Mouse (Mus musculus): ENCODE results near the gene Cep250.
"Not testable (repeated sequence)": the region's sequence is repeated elsewhere in the genome, so short reads cannot be mapped to it uniquely, and the experiment has no call there.

Gene Cep250

DNA sequence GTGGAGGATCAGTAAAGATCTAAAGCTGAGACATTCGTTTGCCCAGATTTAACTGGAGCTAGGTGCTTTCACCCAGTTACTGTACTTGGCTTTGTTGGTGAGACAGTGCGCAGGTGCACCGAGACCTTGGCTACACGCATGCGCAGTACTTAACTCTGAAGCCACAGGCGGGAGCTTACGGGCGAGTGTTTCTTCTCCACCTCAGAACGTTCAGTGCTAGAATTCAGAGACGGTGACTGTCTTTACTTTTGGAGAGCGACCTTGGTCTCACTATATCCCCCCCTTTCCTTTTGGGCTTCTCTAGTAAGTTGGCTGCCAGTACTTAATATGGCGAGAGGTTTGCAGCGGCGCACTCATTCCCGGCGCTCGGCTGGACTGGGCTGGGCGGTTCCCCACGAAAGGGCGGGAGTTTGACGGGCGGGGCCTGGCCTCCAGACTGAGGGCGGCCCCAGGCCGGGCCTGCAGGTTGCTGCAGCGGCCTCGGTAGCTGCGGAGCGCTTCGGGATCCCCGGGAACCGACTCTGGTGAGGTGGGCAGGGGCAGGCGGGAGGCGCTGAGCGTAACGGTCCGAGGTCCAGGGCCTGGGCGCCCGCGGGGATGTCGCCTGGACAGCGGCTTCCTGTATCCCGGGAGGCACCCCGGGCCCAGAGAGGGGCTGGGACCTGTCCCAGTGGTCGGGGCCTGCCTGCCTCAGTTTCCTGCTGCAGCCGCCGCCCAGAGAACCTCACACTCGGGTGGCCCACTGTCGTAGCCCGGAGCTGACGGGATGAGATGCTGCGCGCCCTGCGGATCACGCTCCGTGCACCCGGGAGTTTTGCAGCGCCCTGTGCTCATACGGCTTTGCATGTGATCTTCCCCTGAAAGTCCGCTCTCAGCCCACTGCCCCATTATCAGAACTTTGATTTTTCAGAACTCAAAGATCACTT, at the start of gene Cep250:
Gene Cep250, plus strand, starts transcription at position 325 of the 926 bp plus-strand sequence.
- DNase-seq (ENCODE audit: low read depth, low spot score), result peak; percentile 87

- DNase-seq (ENCODE audit: low read depth, low spot score), result no peak
Observed at GRCm38 (mm10) chr2:155914684-155915083, 41.6 kb upstream of the Cep250 start.

GRCm38 (mm10) chr2:155923143-155923542, 33.1 kb upstream of the Cep250 start:
- DNase-seq (ENCODE audit: low read depth, low spot score), result no peak

- DNase-seq (ENCODE audit: low read depth, low spot score), result not testable (repeated sequence)
Observed at GRCm38 (mm10) chr2:155925213-155925612, 31.0 kb upstream of the Cep250 start.

- no peak for DNase-seq (ENCODE audit: low read depth, low spot score)
Observed at GRCm38 (mm10) chr2:155928711-155929345, 27.4 kb upstream of the Cep250 start.

DNA sequence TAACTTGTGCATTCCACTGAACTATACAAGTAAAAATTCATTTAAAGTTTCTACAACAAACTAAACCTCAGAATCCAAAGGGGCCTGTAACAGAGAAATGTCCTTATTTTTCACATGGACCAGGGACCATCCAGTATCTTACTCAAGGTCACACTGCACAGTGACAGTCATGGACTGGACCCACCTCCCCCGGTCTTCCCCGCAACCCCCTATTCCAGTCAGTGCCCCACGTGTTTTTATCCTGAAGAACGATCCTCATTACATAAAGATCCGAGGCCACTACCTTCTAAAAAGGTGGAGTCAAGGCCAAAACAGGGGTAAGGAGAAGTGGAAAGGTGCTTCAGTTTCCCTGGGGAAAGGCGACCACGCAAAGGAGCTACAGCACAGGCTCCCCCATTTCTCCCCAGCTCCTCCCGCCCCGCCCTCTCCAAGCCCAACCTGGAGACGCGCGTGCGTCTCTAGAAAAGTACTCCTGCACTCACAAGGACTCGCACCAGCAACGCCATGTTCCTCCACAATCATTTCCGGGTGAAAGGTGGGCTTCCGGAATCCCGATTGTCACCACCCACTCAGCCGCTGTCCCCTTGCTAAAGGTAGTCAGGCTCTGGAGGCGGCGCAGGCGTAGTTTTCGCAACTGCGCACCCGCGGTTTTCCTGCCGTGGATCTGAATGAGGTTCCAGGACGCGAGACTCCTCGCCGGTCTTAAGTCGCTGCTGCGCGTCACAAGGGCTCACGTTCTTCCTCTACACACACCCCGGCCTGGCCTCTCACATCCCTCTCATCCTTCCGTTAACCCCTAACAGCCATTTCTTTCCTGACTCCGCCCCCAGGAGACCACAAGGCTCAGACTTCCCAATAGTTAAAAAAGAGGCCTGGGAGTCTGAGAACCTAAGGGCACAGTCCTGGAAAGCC, 26.5 kb upstream of the Cep250 start, which contains the start of gene Uqcc1:
Gene Uqcc1, minus strand, starts transcription at position 780 of the 912 bp plus-strand sequence.
- peak; percentile 96 for DNase-seq (ENCODE audit: low read depth, low spot score)

DNA sequence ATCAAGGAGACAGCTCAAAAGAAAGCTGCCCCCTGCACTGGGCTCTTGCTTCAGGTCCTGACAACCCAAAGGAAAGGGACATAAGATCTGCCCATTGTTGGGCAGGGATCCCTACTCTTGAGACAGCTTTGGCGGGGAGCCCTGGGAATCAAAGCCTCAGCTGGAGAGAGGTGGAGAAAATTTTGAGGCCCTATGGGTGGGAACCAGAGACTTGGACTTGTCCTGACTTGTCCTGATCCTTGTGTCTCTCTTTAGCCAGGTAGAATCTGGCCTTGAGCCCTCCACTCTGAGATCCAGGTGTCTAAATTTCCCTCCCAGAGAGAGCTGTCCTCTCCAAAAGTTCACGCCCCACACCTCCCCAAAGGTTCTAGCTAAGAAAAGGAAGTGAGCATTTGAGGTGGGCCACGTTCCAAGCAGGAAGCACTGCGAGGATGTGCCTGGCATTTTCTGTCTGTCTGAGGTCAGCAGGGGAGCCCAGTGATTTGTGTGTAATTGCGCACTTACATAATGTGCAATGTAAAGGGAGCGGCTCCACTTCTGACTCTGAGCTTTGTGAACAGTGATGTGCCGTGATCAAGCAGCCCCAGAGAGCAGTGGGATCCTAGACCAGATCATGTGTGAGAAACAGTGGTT, 16.2 kb upstream of the Cep250 start:
- DNase-seq (ENCODE audit: low read depth, low spot score), result no peak

- DNase-seq (ENCODE audit: low read depth, low spot score), result no peak
Observed at GRCm38 (mm10) chr2:155940681-155941080, 15.6 kb upstream of the Cep250 start, which contains the start of gene Gm15557. TSS of gene Gm15557 (plus strand) at chr2:155940728.

- no peak for DNase-seq (ENCODE audit: low read depth, low spot score)
Observed at GRCm38 (mm10) chr2:155941697-155942442, 14.4 kb upstream of the Cep250 start.

DNA sequence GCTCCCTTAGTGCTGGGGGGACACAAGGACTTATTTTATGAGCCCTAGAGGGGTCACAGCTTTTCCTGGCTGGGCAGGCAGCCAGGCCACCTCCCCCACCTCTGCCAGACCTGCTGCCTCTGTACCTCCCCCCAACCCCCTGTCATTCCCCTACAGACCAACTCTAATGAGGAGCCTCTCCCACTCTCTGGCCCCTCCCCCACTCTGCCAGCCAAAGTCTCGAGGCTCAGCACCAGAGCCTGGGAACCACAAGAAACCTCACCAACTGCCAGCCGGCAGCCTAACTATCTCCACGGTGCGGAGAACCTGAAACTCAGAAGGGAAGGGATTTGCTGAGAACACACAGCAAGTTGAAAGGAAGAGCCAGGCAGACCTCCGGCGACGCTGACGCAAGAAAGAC, 12.8 kb upstream of the Cep250 start:
- DNase-seq (ENCODE audit: low read depth, low spot score), result no peak

- no peak for DNase-seq (ENCODE audit: low read depth, low spot score)
Observed at GRCm38 (mm10) chr2:155944685-155945084, 11.6 kb upstream of the Cep250 start.

DNA sequence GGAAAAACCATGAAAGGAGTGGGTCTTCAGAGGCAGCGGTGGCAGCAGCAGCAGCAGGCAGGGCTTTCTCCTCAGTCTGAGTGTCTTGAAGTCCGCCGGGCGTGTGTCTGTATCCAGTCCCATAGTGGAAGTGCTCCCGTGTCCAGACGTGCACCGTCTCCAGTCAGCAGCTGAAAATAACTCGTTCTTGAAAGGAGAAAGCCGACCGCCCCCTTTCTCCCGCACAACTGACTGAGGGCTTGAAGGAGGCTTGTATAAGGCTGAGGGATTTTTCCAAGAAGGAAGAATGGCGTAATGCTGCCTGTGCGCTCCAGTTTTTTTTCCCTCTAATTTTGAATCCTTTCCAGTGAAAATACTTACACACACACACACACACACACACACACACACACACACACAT, 11.1 kb upstream of the Cep250 start, which contains the start of gene Gdf5:
Gene Gdf5, minus strand, starts transcription at position 244 of the 400 bp plus-strand sequence.
- peak; percentile 26 for DNase-seq (ENCODE audit: low read depth, low spot score)

- DNase-seq (ENCODE audit: low read depth, low spot score), result no peak
Observed at GRCm38 (mm10) chr2:155945580-155945979, 10.7 kb upstream of the Cep250 start.

DNA sequence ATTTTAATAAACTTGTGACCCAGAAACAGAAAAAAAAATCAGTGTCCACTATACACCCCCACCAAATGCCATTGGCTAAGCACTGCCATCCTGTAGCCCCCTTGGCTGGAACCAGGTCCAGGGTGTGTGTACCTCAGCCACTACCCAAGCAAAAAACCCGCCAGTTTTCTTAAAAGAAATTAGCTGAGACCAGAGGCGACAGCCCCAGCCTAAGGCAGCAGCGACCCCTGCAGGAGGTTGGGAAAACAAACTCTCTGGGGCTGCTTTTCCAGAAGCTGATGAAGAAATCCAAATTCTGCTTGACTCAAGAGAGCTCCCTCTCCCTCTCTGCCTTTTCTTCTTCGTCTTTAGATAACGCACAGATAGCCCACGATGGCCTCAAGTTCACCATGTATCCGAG, 10.2 kb upstream of the Cep250 start:
- peak; percentile 13 for DNase-seq (ENCODE audit: low read depth, low spot score)

DNA sequence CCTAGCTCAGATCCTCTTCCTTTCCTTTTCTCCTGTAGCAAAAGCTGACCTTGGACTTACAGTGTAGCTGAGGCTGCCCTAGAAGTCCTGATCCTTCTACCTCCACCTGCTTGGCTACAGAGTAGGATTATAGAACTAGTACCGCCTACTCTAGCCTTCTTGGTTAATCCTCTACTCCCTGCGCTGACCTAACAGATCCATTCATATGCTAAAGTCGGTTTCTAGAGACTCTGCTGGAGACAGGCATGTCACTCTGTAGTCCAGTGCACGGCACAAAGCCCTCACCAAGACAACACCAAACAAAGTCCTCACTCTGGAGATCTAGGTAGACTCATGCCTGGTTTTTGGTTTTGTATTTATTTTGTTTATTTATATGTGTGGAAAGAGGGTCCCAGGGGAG, 9.8 kb upstream of the Cep250 start:
- no peak for DNase-seq (ENCODE audit: low read depth, low spot score)

- DNase-seq (ENCODE audit: low read depth, low spot score), result no peak
Observed at GRCm38 (mm10) chr2:155947390-155948002, 8.8 kb upstream of the Cep250 start.

- no peak for DNase-seq (ENCODE audit: low read depth, low spot score)
Observed at GRCm38 (mm10) chr2:155949362-155949761, 6.9 kb upstream of the Cep250 start.

DNA sequence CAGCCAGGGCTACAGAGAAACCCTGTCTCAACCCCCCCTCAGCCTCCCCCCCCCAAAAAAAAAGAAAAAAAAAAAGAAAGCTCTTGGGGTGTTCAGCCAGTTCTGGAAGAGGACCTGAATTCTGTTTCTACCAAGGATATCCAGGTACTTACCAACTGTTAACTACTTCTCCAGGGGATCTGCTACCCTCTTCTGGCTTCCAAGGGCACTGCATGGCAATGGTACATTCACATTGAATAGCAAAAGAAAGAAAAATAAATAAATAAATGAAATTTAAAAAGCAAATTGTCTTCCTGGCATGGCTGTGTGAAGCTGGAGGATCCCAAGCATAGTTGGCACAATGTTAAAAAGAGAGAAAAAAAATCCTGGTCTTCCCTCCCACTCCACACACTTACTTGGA, 4.3 kb upstream of the Cep250 start:
- DNase-seq (ENCODE audit: low read depth, low spot score), result no peak

GRCm38 (mm10) chr2:155959981-155960380, 3.7 kb downstream of the Cep250 start:
- no peak for DNase-seq (ENCODE audit: low read depth, low spot score)

DNA sequence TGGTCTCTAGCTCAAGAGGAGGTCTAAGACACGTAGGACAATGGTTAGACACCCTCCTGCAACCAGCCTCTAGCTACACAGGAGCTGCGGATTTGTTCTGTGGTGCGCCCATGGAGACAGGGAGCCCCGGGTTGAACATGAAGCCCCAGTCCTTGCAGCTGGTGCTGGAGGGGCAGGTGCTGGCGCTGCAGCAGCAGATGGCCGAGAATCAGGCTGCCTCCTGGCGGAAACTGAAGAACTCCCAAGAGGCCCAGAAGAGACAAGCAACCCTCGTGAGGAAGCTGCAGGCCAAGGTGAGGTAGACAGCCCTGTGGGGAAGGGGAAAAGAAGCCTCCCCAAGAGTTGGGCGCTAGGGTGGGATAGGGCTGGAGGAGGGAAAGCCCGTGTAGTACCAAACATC, 5.6 kb downstream of the Cep250 start:
- DNase-seq (ENCODE audit: low read depth, low spot score), result no peak

All from telencephalon, adult 2 months (tissue).